Mouse (Mus musculus) limb, embryonic 15.5 days (tissue): ENCODE results near the gene Ifitm5. TPM values are rescaled to one million over a fixed set of nuclear protein-coding genes. Genes with fewer than 3 reads are reported as not detected.
"Not testable (repeated sequence)": the region's sequence is repeated elsewhere in the genome, so short reads cannot be mapped to it uniquely, and the experiment has no call there.

ENCODE experiments used
- ATAC-seq: fragments of 200-750 bp; cut with Nextera tagmentation; 2 replicates; pipeline ENCODE4 v1.8.0; 2017; ENCODE audit warnings: low read depth, moderate TSS enrichment; ENCODE audit not compliant: insufficient number of reproducible peaks, low FRiP score, low TSS enrichment
- H3K27ac ChIP-seq: fragments of 300-500 bp; sonication (generic); 2 replicates; pipeline ENCODE4 v1.5.1; 2015; ENCODE audit warnings: moderate library complexity, mild to moderate bottlenecking, inconsistent platforms
- H3K27me3 ChIP-seq: fragments of 300-500 bp; sonication (generic); 2 replicates; pipeline ENCODE4 v1.6.1; 2015; ENCODE audit warnings: inconsistent platforms
- H3K36me3 ChIP-seq: fragments of 300-500 bp; sonication (generic); 2 replicates; pipeline ENCODE4 v1.6.1; 2015; ENCODE audit warnings: inconsistent platforms
- H3K4me1 ChIP-seq: fragments of 300-500 bp; sonication (generic); 2 replicates; pipeline ENCODE4 v1.6.1; 2015; ENCODE audit warnings: inconsistent platforms
- H3K4me2 ChIP-seq: fragments of 300-500 bp; sonication (generic); 2 replicates; pipeline ENCODE4 v1.6.1; 2015; ENCODE audit warnings: mild to moderate bottlenecking, inconsistent platforms
- H3K4me3 ChIP-seq: fragments of 300-500 bp; sonication (generic); 2 replicates; pipeline ENCODE4 v1.5.1; 2015; ENCODE audit warnings: mild to moderate bottlenecking, inconsistent platforms
- H3K9ac ChIP-seq: fragments of 300-500 bp; sonication (generic); 2 replicates; pipeline ENCODE4 v1.6.1; 2015; ENCODE audit warnings: inconsistent platforms
- H3K9me3 ChIP-seq: fragments of 300-500 bp; sonication (generic); 2 replicates; pipeline ENCODE4 v1.6.1; 2016; ENCODE audit warnings: inconsistent platforms
- WGBS: fragments of 180-500 bp; shearing (Covaris S2); methylation state at CpG from one replicate; pipeline ENCODE4 v1.1.7; 2015; 5-methylcytosine and 5-hydroxymethylcytosine counted together
- polyA plus RNA-seq: library from polyadenylated mRNA; unstranded; fragments of >200 nt; fragmentation: Nextera tagmentation; extraction: Ambion mirVana; gene quantifications from 2 replicates; pipeline ENCODE4 v1.2.1, GENCODE M21; 2015

The Ifitm5 gene
- polyA plus RNA-seq, 1 experiment from 2014 or later = 46.1 TPM

GRCm38 (mm10) chr7:140975465-140975864, 25.4 kb upstream of the Ifitm5 start:
- ATAC-seq = no peak

DNA sequence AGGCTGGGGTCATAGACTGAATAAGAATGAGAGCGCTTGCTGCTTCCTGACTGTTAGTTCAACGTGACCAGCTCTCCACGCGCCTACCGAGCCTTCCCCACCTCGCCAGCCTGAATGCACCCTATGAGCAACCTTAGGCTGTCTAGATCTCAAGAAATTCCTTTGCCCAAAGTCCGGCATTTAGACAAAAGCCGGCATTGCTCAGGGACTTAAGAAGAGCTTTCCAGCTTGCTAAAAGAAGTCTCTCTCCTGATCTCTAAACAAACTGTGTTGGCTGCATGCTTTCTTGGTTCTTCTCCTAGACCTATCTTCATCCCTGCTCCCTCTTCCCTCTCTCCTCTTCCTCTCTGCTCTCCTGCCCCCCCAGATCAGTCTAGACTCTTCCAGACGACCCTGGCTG, 24.8 kb upstream of the Ifitm5 start:
- WGBS = 27% methylated on average over 9 of the region's 9 CpGs
- Histone ChIP-seq H3K4me1 (peaks cover 36% of the 10 kb centered on the region), H3K27me3 (no peaks in the 10 kb centered on the region), H3K4me2 (no peak overlapping the region), H3K9ac (no peak overlapping the region), H3K4me3 (no peak overlapping the region), H3K36me3 (no peaks in the 10 kb centered on the region), H3K9me3 (no peaks in the 10 kb centered on the region), H3K27ac (peak overlapping the region; percentile 67; the same call in 1 of the 2 replicates)
- ATAC-seq = no peak

More at GRCm38 (mm10) chr7:140975465-140975864, 25.4 kb upstream of the Ifitm5 start:
- 24% methylated on average over 3 of the region's 3 CpGs for WGBS
- H3K4me3 ChIP-seq = no peak overlapping the region
- no peaks in the 10 kb centered on the region for H3K36me3 ChIP-seq
- H3K27me3 ChIP-seq = no peaks in the 10 kb centered on the region
- H3K27ac ChIP-seq = no peak overlapping the region
- H3K9ac ChIP-seq = no peak overlapping the region
- no peaks in the 10 kb centered on the region for H3K9me3 ChIP-seq
- H3K4me1 ChIP-seq = peaks cover 36% of the 10 kb centered on the region
- H3K4me2 ChIP-seq = no peak overlapping the region

- no peak overlapping the region for H3K4me2 ChIP-seq
Observed at GRCm38 (mm10) chr7:140973396-140974165, 23.5 kb upstream of the Ifitm5 start.

GRCm38 (mm10) chr7:140971479-140972171, 21.5 kb upstream of the Ifitm5 start:
- peak; percentile 52; the same call in 1 of the 2 replicates for ATAC-seq
- no peak overlapping the region for H3K9ac ChIP-seq
- no peaks in the 10 kb centered on the region for H3K27me3 ChIP-seq
- H3K27ac ChIP-seq = peak overlapping the region; percentile 82
- H3K4me2 ChIP-seq = no peak overlapping the region
- H3K4me3 ChIP-seq = no peak overlapping the region
- H3K4me1 ChIP-seq = peaks cover 52% of the 10 kb centered on the region
- no peaks in the 10 kb centered on the region for H3K36me3 ChIP-seq
- H3K9me3 ChIP-seq = no peaks in the 10 kb centered on the region
- 39% methylated on average over 8 of the region's 8 CpGs for WGBS

More at GRCm38 (mm10) chr7:140973396-140974165, 23.5 kb upstream of the Ifitm5 start:
- Histone ChIP-seq H3K36me3 (no peaks in the 10 kb centered on the region), H3K9ac (no peak overlapping the region), H3K27me3 (no peaks in the 10 kb centered on the region), H3K4me3 (no peak overlapping the region), H3K27ac (peak overlapping the region; percentile 84), H3K4me1 (peaks cover 40% of the 10 kb centered on the region), H3K9me3 (no peaks in the 10 kb centered on the region)
- 22% methylated on average over 14 of the region's 14 CpGs for WGBS
- ATAC-seq = no peak

- Histone ChIP-seq H3K4me2 (no peak overlapping the region), H3K4me3 (no peak overlapping the region), H3K27ac (peak overlapping the region; percentile 82), H3K36me3 (no peaks in the 10 kb centered on the region), H3K9me3 (no peaks in the 10 kb centered on the region), H3K9ac (no peak overlapping the region), H3K27me3 (no peaks in the 10 kb centered on the region), H3K4me1 (peaks cover 52% of the 10 kb centered on the region)
- WGBS = 43% methylated on average over 7 of the region's 7 CpGs
- no peak for ATAC-seq
Observed at GRCm38 (mm10) chr7:140970931-140971330, 20.8 kb upstream of the Ifitm5 start.

DNA sequence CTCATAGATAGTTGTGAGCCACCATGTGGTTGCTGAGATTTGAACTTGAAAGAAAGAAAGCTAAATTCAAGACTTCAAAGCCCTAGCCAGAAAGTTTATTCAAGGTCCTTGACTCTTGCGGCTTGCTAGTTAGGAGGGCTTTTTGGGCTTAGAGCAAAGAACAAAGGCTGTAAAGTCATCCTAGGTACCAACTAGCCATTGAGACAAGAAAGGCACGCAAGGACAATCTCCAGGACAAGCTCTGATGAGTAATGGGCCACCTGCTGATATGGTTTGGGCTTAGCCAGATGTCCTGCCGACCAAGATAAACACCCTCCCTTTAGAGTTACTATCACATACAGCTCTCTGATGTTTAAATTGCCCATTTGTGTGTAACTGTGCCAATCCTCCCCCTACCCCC, 18.6 kb upstream of the Ifitm5 start:
- not testable (repeated sequence) for H3K9ac ChIP-seq, H3K27me3 ChIP-seq, ATAC-seq, H3K36me3 ChIP-seq, H3K4me3 ChIP-seq, H3K27ac ChIP-seq, H3K9me3 ChIP-seq
- WGBS = 38% methylated on average over 3 of the region's 3 CpGs
- Histone ChIP-seq H3K4me2 (0 out of 2 replicates have a peak overlapping the region, but pooled peaks have one; percentile 5), H3K4me1 (peaks cover 38% of the 10 kb centered on the region)

DNA sequence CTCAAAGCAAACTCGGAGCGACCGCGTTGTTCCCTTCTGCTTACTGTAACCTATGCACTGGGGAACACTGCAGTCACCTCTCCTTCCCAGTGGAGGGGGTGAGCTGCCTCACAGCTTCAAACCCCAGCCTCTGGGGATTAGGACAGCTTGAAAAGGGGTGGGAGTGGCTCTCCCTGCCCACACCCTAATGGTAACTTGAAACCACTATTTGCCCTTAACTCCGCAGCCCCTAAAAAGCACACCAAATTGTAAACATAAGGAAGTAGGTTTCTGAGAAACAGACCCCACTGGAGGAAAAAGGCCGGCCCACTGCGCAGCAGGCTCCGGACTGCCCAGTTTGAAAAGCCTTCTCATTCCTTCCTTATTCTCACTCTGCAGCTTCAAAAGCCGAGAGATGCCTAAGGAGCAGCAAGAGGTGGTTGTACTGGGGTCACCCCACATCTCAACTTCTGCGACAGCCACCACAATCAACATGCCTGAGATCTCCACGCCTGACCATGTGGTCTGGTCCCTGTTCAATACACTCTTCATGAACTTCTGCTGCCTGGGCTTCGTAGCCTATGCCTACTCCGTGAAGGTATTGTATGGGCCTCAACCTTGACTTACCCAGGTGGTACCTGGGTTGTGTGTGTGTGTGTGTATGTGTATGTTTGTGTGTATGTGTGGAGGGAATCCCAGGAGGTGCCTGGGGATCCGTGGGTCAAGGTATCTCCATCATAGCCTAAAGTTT, 17.9 kb upstream of the Ifitm5 start:
- Histone ChIP-seq H3K27me3 (no peaks in the 10 kb centered on the region), H3K4me1 (peaks cover 31% of the 10 kb centered on the region), H3K36me3 (no peaks in the 10 kb centered on the region), H3K4me3 (0 out of 2 replicates have a peak overlapping the region, but pooled peaks have one; percentile 9), H3K27ac (peak overlapping the region; percentile 71), H3K9ac (no peak overlapping the region), H3K4me2 (peak overlapping the region; percentile 22; the same call in 1 of the 2 replicates), H3K9me3 (no peaks in the 10 kb centered on the region)
- no peak for ATAC-seq
- WGBS = 10% methylated on average over 14 of the region's 14 CpGs

GRCm38 (mm10) chr7:140966921-140967320, 16.8 kb upstream of the Ifitm5 start, which contains the start of gene Ifitm1:
Gene Ifitm1, plus strand, starts transcription at chr7:140967221.
- H3K9ac ChIP-seq = no peak within 1 kb of the TSS
- no peak for ATAC-seq
- 0 out of 2 replicates have a peak within 1 kb of the TSS, but pooled peaks have one; percentile 9 for H3K4me3 ChIP-seq
- no peaks in the 10 kb centered on the region for H3K9me3 ChIP-seq
- H3K27ac ChIP-seq = peak within 1 kb of the TSS; percentile 71
- WGBS = 90% methylated on average over 4 of the region's 4 CpGs
- H3K4me1 ChIP-seq = peaks cover 29% of the 10 kb centered on the region
- H3K27me3 ChIP-seq = no peaks in the 10 kb centered on the region
- H3K4me2 ChIP-seq = peak within 1 kb of the TSS; percentile 22; the same call in 1 of the 2 replicates
- no peaks in the 10 kb centered on the region for H3K36me3 ChIP-seq

- no peak overlapping the region for H3K4me3 ChIP-seq
- H3K36me3 ChIP-seq = no peaks in the 10 kb centered on the region
- no peak overlapping the region for H3K9ac ChIP-seq
- H3K4me2 ChIP-seq = no peak overlapping the region
- no peak for ATAC-seq
- H3K9me3 ChIP-seq = no peaks in the 10 kb centered on the region
- peaks cover 8% of the 10 kb centered on the region for H3K4me1 ChIP-seq
- WGBS = 62% methylated on average over 2 of the region's 2 CpGs
- no peak overlapping the region for H3K27ac ChIP-seq
- H3K27me3 ChIP-seq = no peaks in the 10 kb centered on the region
Observed at GRCm38 (mm10) chr7:140962733-140963132, 12.6 kb upstream of the Ifitm5 start.

DNA sequence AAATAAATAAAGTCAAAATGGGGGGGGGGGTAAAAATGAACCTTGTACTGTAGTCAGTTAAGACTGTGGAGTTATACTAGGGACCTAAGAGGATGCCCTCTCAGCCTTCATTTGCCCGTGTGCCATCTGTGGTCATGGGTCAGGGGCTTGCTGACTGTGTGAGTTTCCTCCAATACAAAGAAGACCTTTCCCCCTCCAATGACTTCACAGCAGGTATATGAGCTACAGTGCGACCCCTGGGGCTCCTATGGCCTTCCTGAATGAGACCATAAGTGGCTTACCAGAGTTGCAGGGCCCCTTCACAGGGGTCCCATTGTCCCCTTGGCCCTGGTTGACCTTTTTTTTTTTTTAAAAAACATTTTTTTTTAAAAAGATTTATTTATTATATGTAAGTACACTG, 11.3 kb upstream of the Ifitm5 start:
- ATAC-seq = no peak
- 77% methylated on average over 2 of the region's 2 CpGs for WGBS
- H3K4me2 ChIP-seq = no peak overlapping the region
- H3K27me3 ChIP-seq = no peaks in the 10 kb centered on the region
- H3K36me3 ChIP-seq = no peaks in the 10 kb centered on the region
- H3K27ac ChIP-seq = no peak overlapping the region
- no peak overlapping the region for H3K9ac ChIP-seq
- H3K9me3 ChIP-seq = no peaks in the 10 kb centered on the region
- peaks cover 10% of the 10 kb centered on the region for H3K4me1 ChIP-seq
- H3K4me3 ChIP-seq = no peak overlapping the region

DNA sequence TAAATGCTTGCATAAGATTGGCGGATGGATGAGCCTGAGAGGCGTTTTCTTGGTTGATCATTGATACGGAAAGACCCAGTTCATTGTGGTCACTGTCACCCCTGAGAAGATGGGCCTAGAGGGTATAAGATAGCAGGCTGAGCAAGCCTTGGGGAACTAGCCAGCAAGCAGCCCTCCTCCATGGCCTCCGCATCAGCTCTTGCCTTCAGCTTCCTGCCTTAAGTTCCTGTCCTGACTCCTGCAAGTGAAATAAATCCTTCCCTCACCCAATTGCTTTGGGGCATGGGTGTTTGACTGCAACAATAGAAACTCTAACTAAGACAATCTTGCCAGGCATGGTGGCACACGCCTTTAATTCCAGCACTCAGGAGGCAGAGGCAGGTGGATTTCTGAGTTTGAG, 9.9 kb upstream of the Ifitm5 start:
- Histone ChIP-seq H3K4me2 (no peak overlapping the region), H3K4me1 (peaks cover 15% of the 10 kb centered on the region), H3K27ac (no peak overlapping the region; the same call in 1 of the 2 replicates), H3K9ac (no peak overlapping the region), H3K4me3 (no peak overlapping the region), H3K27me3 (no peaks in the 10 kb centered on the region), H3K36me3 (no peaks in the 10 kb centered on the region), H3K9me3 (no peaks in the 10 kb centered on the region)
- 75% methylated on average over 5 of the region's 5 CpGs for WGBS
- ATAC-seq = no peak
